Mouse (Mus musculus) right cerebral cortex, postnatal 36 days (tissue): ENCODE measurements at regions not wholly inside any gene's neighbourhood (a gene's known extent, or its start where the extent isn't known, plus 50 kb on each side); places are given as distances from the start of the nearest gene placed in this dataset.

ENCODE experiments used
- DNase-seq, 2 experiments: peaks; one replicate each; pipeline ENCODE4 v3.0.0; 2022; ENCODE audit warnings: low spot score in 2 of 2, mixed read lengths in 1 of 2

DNA sequence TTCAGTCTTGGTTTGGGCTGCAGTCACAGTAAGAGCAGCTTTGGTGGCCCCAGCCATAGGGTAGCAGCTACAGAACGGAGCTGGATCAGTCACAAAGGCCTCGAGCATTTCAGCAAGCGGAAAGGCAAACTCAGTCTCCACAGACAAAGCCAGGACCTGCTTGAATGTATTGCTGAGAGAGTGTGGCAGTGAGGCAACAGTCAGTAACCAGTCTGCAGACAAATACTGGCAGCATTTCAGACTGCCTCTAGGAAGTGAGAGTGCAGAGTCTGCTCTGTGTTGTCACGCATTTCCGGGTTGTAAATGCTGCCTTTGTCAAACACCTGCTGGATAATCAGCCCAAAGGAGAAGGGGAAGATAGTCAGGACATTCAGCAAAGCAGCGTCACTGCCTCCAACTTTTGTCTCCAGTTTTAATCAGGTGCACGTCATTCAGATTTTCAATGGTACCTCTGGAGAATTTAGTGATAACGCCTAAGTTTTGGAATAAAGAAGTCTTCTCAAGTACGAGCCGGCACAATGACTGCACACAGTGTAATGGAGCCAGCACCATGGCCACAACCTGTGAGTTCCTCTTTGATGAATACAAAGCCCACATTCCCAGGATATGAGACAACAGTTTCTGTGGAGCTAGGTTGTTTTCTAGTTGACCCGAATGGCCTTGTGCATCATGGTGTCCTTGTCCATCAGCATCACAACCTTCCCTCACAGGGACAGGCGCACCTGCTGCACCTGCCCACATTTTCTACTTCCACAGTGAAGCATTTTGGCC, 224.3 kb upstream of the Tmem161b start:
- no peak for DNase-seq

DNA sequence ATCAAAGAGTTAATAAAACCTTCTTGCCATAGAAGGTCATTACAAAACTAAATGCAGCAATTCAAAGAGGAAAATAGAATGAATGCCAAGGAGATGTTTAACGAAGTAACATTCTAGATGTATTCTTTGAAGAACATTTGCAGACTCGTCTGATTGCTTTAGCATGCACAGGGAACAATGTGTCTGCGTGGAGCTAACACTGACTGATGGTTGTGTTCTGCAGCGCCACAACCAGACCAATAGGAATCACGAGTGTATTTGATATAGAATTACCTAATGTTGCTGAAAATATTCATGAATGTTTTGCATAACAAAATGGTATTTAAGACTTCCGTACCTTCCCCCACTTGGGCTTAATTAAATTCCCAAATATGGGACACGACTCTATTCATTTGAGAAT, 200.3 kb upstream of the Tmem161b start:
- DNase-seq = no peak

DNA sequence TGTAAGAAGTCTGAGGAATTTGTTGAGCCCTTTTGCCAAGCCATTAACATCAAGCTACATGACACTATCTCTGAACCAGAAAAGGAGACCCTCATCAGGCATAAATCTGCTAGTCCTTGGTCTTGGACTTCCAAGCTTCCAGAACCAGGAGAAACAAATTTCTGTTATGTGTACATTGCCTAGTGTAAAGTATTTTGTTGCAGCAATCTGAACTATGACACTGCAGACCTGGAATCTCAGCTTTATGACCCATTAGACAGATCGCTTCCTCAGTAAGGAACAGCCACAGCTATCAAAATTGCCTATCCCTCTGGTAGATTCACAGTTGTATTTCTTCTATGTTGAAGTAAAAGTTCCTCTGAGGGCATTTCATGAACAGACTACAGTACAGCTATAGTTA, 199.1 kb upstream of the Tmem161b start:
- no peak for DNase-seq

DNA sequence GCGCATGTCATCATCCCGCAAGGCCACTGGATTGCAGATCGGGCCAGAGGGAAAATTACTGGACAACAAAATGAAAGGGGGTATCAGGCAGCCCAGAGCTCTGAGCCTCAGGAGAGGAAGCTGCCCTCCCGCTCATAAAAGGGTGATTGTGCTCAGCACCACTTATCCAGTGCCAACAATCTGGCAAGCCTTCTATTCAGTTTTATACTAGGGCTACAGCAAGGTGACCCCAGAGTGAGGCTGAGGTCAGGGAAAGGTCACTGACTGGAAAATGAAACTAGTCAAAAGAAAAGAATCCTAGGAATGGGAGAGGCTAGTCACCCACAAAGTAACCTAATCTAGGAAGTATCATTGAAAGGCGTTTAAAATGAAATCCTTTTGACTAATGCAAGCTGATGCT, 198.5 kb upstream of the Tmem161b start:
- DNase-seq = no peak

DNA sequence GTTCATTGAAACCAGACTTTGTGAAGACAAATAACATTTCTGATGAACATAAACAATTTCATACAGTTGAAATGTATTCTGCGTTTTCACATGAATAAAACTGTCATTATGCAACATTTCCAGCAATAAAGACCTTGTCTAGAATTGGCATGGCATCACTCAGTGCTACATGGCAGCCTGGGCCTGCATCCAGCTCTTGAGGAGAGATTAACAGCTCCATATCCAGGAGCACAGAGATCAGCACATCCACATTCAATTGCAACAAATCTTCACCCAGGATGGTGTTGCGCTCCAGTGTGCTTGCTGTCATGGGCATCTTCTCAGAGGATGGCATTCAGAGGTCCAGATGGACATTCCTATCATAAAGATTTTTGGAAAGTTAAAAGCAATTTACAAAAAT, 196.7 kb upstream of the Tmem161b start:
- no peak for DNase-seq

DNA sequence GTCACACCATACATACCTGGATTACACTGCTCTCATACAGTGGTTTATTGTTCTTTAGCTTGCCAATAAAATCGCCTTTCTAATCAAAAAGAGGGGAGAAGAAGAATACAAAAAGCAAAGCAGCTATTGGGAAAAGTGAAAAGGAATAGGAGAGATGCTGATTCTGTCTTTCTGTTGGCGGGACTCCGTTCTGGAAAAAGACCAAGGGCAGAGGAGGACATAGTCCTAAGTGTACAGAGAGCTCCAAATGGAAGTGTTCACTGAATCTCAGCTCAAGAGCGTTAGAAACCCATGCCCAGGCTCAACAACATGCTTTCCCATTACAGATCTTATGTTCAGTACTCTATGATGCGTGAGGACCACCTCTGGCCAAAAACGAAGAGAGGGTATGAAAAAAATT, 174.4 kb upstream of the Tmem161b start:
- DNase-seq = no peak

DNA sequence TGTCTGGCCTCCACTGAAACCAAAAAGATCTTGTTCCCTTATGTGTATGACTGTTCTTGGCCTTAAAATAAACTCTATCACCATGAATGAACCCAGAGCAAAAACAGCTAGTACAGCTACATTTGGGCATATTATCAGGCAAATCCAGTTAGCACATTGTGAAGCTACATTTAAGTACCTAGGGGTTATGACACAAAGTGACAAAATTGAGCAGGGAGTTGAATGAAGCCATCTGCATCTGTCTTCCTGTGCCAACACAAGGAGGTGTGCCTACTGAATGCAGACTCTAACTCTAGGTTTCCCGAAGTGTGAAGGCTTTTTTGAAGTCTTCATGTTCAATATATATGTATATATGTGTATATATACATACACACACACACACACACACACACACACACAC, 169.9 kb upstream of the Tmem161b start:
- no peak for DNase-seq

DNA sequence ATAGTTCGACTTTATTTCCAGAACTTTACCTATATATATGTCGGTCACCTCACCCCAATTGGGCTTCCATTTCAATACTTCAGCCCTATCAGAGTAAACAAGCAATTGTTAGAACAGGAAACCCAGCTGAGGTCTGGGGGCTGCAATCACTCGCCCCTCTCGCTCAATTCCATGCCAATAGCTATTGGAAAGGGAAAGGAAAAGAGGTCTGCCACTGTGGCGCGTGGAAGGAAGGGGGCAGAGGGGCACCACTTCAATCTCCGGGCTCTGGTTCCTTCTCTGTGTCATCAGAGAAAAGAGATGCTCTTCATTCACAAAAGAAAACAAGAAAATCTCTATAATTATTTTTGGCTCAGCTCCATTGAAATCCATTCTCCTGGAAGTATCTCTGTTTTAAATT, 167.1 kb upstream of the Tmem161b start:
- DNase-seq = no peak

DNA sequence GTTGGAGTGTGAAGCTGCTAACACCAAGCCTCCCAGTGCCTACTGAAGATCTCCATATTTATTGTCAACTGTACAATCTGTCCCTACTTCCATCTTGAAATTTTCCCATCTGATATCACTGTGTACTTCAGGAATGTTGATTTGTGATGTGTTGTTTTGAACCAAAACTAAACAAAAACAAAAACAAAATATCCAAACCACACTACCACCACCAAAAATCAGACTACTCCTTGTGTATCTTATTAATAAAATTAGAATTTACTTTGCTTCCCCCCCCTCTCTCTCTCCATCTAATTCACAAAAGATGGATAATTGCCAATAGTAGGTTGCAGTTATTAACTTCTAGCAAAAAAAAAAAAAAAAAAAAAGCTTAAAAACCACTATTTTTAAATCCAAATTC, 166.5 kb upstream of the Tmem161b start:
- DNase-seq = no peak

DNA sequence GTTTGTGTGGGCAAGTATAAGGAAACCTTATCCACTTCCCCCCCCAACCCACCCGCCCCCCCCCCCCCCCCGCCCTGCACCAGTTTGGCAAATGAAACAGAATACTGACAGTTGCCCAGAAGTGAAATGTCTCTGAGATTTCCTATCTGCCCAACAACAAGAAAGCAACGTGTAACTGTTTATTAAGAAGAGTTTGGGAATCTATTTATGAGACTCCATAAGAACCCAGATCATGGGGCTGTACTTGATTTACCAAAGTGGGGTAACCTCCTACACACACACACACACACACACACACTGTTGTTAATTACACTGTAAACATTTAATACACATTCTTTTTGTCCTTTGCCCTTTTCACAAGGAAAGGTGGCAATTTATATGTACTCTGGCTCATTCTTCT, 165.6 kb upstream of the Tmem161b start:
- DNase-seq = no peak

DNA sequence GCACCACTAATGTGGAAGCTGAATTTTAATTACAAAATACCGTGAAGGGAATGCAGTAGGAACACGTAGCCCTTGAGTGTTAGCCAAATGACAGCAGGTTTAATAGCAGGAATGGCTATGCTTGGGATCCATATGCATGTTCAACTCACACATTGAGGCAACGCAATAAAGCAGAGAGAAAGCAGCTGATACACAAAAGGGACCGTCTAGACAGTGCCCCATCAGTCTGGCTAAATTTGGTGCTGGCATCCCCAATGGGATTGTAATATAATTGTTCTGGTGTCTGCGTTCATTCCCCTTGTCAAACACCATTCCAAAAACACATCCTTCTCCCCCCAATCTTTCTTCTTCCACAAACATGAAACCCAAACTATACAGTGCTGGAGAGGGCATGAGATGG, 165.1 kb upstream of the Tmem161b start:
- no peak for DNase-seq

DNA sequence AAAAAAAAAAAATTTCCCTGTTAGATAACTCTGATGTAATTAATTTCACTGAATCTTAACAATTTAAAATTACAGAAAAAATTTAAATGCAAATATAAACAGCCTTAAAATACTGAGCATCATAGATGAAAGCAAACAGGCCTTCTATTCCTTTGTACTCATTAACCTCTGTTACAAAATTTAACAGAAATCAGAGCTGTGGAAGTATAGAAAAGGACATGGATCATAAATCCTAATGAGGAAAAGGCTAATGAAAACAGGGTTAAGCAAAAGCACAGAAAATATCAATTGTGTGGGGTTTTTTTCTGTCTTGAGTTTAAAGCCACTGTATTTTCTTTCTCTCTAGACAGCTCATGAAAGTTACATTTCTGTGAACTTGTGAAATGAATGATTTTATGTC, 164.6 kb upstream of the Tmem161b start:
- no peak for DNase-seq

DNA sequence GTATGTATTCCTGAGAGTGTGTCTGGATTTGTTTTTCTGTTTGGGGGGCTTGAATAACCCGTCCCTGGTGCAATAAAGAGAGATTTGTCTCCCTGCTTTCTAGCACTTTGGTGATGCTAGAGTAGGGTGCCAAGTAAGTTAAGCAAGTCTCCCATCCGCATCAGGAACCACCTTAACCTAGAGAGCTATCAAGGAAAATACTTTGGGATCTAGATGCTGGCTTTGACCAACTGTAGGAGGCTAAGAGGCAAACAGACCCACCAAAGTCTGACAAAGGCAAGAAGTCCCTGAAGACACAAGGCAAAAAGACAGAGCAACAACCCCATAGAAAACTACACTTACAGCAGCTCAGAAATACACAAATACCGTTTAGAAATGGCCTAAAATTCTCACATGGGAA, 163.8 kb upstream of the Tmem161b start:
- DNase-seq = no peak

DNA sequence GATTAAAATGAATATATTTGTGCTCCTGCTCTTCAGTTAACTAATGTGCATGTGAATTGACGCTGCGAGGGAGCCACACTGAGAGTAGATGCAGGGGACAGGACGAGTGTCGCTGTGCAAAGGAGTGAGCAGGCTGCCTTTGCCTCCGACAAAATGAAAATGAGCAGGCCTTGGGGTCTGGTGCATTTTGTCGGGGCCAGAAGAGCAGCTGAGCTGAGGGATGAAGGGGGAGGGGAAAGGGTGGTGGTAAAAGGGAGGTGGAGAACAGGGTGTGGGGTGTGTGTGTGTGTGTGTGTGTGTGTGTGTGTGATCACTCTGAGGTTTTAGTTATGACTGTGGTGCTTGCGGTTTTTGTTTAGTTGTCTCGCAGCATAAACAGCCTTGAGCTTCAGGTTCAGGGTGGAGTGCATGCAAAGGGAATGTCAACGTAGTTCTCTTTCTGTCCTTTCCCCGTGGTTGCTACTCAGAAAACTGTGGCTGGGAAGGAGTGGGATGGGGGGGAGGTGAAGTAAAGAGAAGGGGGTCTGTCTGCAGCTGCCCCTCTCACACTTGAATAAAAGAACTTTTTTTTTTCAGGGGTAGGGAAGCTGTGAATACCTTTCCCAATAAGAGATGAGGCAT, 163.0 kb upstream of the Tmem161b start:
- DNase-seq = peak in 1 of 2 experiments; percentile 34

DNA sequence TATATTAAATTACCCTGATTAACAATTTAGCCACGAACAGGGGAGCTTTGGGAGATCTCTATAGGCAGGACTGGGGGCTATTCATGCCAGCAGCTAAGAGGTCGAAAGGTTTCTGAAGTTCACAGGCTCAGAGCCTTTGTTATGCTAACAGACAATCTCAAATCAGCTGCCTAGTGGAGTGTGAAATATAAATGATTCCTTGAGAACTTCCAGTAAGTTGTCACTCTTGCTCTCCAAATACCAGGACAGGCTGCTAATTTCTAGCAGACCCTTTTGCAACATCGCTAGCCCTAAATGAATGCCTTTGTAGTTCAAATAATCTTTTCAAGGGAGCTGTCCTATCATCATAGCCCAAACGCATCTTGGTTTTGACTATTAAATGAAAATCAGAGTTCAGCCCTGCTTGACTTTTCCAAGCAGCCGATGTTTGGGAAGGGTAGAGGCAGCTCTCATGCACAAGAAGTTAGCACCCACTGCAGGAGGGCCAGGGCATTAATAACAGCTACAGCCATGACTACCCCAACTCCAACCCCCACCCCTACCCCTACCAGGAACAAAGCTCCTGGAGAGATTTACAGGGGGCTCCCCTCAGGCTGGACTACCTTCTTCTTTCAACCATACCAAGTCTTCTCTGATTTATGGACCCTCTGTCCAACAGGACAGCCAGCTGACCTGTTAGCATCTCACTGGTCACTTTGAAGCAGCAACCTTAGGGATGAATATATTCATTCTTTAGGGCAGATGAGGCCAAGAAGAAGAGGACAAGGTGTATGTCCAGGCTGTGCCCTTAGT, 162.2 kb upstream of the Tmem161b start:
- no peak for DNase-seq

DNA sequence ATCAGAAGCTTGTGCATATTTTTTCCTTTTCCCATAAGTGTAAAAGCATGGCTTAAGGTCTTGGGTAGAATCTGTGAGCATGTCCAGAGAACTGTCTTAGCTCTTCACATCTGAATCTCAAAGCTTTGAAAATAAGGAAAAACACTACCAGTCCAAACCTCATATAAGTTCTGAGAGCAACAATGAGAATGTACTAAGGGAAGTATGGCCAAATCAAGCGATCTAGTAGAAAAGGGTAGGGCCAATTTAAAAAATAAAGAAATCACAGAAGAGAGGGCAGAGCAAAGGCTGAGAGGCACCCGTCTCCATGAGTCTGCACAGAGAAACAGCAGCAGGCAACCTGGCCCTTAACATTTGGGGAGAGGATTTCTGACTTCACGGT, 161.7 kb upstream of the Tmem161b start:
- no peak for DNase-seq

DNA sequence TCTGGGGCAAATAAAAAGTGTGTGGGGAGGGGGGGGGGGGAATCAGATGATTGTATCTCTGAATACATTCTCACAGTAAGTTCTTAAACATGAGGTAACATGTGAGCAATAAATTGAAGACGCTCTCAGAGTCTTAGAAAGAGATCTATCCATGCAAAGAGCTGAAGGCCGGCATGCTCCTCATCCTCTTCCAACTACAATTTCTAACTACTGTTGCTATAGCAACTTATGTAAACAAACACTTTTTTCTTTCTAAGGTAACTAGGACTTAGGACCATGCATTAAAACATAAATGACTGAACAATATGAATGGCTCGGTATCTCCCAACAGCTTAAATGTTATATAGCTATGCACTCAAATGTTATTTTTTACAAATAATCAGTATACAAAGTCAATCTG, 161.2 kb upstream of the Tmem161b start:
- DNase-seq = no peak

DNA sequence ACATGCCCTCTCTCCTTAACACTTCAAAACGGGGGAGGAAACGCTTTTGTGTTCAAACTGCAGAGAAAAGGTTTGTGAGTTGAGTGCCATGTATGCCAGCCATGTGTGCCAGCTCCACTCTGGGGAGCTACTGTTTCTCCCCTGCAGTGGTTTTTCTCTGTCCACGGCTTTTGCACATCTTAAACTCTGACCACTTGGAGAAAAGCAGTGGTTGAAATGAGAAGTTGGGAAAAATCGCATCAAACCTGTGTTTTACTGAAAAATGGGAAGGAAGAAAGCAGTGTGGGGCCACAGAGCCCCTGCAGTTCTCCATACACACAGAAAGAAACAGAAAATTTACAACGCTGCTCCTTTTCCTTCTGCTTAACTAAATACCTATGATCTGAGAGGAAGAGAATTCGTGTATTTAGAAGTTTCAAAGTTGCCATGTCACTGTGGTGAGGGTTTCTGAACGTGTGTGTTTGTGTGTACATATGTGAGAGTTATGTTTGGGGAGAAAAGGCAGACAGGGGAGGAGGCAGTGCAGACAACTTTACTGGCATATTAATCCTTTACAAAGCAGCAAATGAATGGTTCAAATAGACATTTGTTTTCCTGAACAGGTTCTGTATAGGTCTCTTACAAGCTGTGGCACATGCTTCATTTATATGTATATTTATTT, 160.1 kb upstream of the Tmem161b start:
- no peak for DNase-seq

DNA sequence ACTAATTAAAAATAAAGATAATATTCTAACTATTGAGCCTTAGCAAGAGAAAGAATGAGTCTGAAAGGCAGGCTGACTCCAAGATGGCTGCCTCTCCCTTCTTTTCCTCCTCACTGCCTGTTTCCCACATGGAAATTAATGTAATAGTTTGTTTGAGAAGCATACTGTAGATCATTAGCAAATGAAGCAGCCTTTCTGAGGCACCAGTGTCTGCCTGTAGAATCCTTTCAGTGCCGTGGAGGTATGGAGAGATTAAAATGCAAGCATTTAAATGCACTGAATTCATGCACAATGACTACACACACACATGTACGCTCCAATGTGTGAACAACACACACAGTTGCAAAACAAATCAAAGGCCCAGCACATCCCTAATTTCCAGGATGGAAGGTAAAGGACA, 159.5 kb upstream of the Tmem161b start:
- no peak for DNase-seq

DNA sequence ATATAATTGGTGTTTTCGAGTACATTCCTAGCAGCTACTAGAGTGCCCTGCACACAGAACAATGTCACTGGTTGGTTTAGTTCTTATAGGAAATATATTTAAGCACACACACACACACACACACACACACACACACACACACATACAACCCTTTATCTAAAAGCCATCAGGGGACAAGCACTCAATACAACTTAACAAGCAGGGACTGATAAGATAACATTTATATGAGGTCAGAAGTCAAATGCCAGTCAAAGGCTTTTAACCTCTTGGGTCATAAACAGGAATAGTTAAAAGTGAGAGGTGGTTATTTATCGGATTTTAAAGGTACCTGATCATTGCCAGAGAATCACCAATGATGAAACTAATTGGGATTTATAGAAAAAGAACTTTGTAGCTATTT, 158.7 kb upstream of the Tmem161b start:
- no peak for DNase-seq

DNA sequence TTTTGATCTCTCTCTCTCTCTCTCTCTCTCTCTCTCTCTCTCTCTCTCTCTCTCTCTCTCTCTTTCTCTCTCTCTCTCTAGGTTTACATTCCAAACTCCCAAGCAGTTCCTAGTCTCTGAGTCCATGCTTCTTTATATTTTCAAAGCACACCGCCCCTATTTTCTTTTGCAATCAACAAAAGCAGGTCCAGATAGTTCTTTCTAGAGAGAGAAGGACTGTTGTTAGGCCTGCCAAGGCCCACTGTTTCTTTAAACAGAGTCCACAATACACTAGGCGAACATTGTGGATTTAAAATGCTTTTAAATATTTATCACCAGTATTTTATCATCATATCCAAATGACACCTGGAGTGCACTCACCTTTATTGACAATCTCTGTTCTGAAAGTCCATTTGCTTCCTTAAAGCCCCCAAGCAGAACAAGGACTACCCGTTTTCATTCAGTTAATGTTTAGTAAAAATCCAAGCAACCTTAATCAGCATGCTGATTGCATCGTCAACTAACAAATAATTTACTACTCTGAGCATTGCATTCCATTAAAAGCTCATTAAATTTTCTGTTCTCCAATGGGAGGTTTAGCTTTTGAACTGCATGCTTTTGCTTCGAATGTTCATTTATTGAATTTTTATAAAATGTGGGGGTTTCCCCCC, 157.7 kb upstream of the Tmem161b start:
- DNase-seq = no peak
